Mouse (Mus musculus) left cerebral cortex, postnatal 4 days (tissue): ENCODE measurements at regions not wholly inside any gene's neighbourhood (a gene's known extent, or its start where the extent isn't known, plus 50 kb on each side); places are given as distances from the start of the nearest gene placed in this dataset.

Source experiments
- DNase-seq: peaks from one replicate; pipeline ENCODE4 v3.0.0-alpha.2; 2022
- intact Hi-C: fragments of 180-260 bp; cut with DNase I; formaldehyde crosslinking; loops from one replicate; pipeline ENCODE4 v1.15.1; 2025

DNA sequence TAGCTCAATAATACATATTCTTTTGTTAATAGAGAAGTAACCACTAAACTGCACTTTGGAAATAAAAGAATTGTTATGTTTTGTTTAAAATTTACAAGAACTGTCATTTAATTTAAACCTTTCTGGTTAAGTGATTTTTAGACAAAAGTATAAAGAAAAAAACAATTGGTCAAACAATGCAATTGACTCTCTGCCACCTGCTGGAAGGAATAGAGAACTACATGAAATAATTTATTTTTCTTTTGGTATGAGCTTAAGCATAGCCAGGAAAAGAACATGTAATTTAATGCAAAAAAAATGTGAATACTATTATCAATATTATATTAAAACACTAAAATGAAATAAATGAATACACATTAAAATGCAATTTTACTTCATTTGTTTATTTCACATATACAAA, 465.5 kb upstream of the Pcdh10 start:
- intact Hi-C loops = loop anchor here (10.0 kb wide), 1 partner anchor 1128 kb away; no protein-coding TSS in a partner anchor
- no peak for DNase-seq

DNA sequence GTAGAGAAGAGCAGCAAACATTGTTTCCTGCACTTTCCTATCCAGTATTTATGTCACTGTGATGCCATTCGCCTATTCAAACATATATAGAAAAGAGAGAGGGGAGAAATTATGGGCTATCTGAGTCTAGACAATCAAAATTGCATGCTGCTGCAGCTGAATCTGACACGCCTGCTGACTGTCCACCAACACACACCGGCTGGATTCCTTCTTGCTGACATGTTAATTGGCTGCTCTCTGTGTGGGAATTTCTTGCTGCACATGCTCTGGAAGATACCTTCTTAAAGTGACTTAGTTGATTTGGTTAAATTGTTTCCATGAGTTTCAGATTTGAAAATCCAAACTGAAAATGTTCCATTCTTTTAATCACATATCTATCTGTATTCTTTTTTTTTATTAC, 463.9 kb upstream of the Pcdh10 start:
- no peak for DNase-seq
- intact Hi-C loops = loop anchor here (10.0 kb wide), 1 partner anchor 1130 kb away; no protein-coding TSS in a partner anchor
